Mouse (Mus musculus) kidney, adult 2 months (tissue): Measurements from ENCODE around the gene Aak1. TPM values are rescaled to one million over a fixed set of nuclear protein-coding genes. Genes with fewer than 3 reads are reported as not detected.

Experiments used
- DNase-seq: peaks from one replicate; pipeline ENCODE4 v3.0.0; 2021
- H3K27ac ChIP-seq: fragments of 200-500 bp; 2 replicates; pipeline ENCODE4 v1.5.1; 2012; ENCODE audit warnings: low read depth, low read length, control low read depth, inconsistent platforms; ENCODE audit not compliant: insufficient read depth
- H3K27me3 ChIP-seq: fragments of 200-500 bp; replicated peaks from 2 replicates; pipeline ENCODE4 v1.6.1; 2012; ENCODE audit warnings: mild to moderate bottlenecking, moderate library complexity, low read length, inconsistent platforms; ENCODE audit not compliant: control insufficient read depth, insufficient read depth
- H3K36me3 ChIP-seq: fragments of 200-500 bp; 2 replicates; pipeline ENCODE4 v1.6.1; 2012; ENCODE audit warnings: mild to moderate bottlenecking, moderate library complexity, low read length, inconsistent platforms; ENCODE audit not compliant: control insufficient read depth, insufficient read depth
- H3K4me1 ChIP-seq: fragments of 200-500 bp; 2 replicates; pipeline ENCODE4 v1.6.1; 2011; ENCODE audit warnings: low read length; ENCODE audit not compliant: control insufficient read depth, insufficient read depth
- H3K4me3 ChIP-seq: fragments of 200-500 bp; 2 replicates; pipeline ENCODE4 v1.5.1; 2011; ENCODE audit warnings: mild to moderate bottlenecking, low read depth, low read length, control low read depth; ENCODE audit not compliant: insufficient read depth
- CTCF ChIP-seq: fragments of 200-500 bp; conservative IDR thresholded peaks from 2 replicates; pipeline ENCODE4 v1.5.1; 2011; ENCODE audit warnings: low read depth, mild to moderate bottlenecking, control low read depth, low read length, moderate library complexity, mixed read lengths; ENCODE audit not compliant: insufficient read depth, insufficient read length
- POLR2A ChIP-seq: fragments of 200-500 bp; IDR thresholded peaks from one replicate; pipeline ENCODE4 v1.6.1; 2011; ENCODE audit warnings: low read depth, low read length, control low read depth
- WGBS: fragments of 180-500 bp; shearing (Covaris S2); methylation state at CpG from one replicate; pipeline ENCODE4 v1.1.7; 2018; 5-methylcytosine and 5-hydroxymethylcytosine counted together
- polyA plus RNA-seq: library from polyadenylated mRNA; depleted of rRNA; stranded (reverse); fragments of >200 nt; gene quantifications from 2 replicates; pipeline ENCODE4 v1.2.3, GENCODE M21; 2012

The Aak1 gene
- polyA plus RNA-seq, 1 experiment, result 28.9 TPM

GRCm38 (mm10) chr6:86885816-86886529, 36.7 kb downstream of the Aak1 start:
- WGBS, result 39% methylated on average over 6 of the region's 6 CpGs
- DNase-seq, result peak; percentile 62
- H3K27ac ChIP-seq, result peak overlapping the region; percentile 85
- peaks cover 14% of the 10 kb centered on the region for H3K4me1 ChIP-seq
- TF ChIP-seq CTCF (no peak), POLR2A (no peak)
- no peaks in the 10 kb centered on the region for H3K27me3 ChIP-seq
- no peak overlapping the region for H3K4me3 ChIP-seq
- no peaks in the 10 kb centered on the region for H3K36me3 ChIP-seq

- 92% methylated on average over 4 of the region's 4 CpGs for WGBS
- Histone ChIP-seq H3K27ac (peak overlapping the region; percentile 48; the same call in 1 of the 2 replicates), H3K4me3 (no peak overlapping the region), H3K36me3 (no peaks in the 10 kb centered on the region), H3K4me1 (peaks cover 14% of the 10 kb centered on the region), H3K27me3 (no peaks in the 10 kb centered on the region)
- TF ChIP-seq CTCF (no peak), POLR2A (no peak)
- no peak for DNase-seq
Observed at GRCm38 (mm10) chr6:86886803-86887202, 37.5 kb downstream of the Aak1 start.

GRCm38 (mm10) chr6:86897520-86897919, 48.2 kb downstream of the Aak1 start:
- TF ChIP-seq CTCF, result no peak
- TF ChIP-seq POLR2A, result no peak
- WGBS, result 93% methylated on average over 6 of the region's 6 CpGs
- H3K4me3 ChIP-seq, result no peak overlapping the region
- H3K27ac ChIP-seq, result no peak overlapping the region
- H3K27me3 ChIP-seq, result no peaks in the 10 kb centered on the region
- H3K36me3 ChIP-seq, result no peaks in the 10 kb centered on the region
- DNase-seq, result no peak
- peaks cover 10% of the 10 kb centered on the region; the same call in 1 of the 2 replicates for H3K4me1 ChIP-seq

GRCm38 (mm10) chr6:86899053-86899452, 49.7 kb downstream of the Aak1 start:
- Histone ChIP-seq H3K4me3 (no peak overlapping the region), H3K27ac (no peak overlapping the region), H3K4me1 (peaks cover 10% of the 10 kb centered on the region; the same call in 1 of the 2 replicates), H3K36me3 (no peaks in the 10 kb centered on the region), H3K27me3 (no peaks in the 10 kb centered on the region)
- WGBS, result 42% methylated on average over 3 of the region's 3 CpGs
- peak; percentile 53 for DNase-seq
- TF ChIP-seq CTCF (no peak), POLR2A (no peak)

GRCm38 (mm10) chr6:86899965-86900364, 50.6 kb downstream of the Aak1 start:
- TF ChIP-seq CTCF (no peak), POLR2A (no peak)
- DNase-seq, result no peak
- Histone ChIP-seq H3K4me1 (peaks cover 10% of the 10 kb centered on the region; the same call in 1 of the 2 replicates), H3K36me3 (no peaks in the 10 kb centered on the region), H3K4me3 (no peak overlapping the region), H3K27ac (no peak overlapping the region), H3K27me3 (no peaks in the 10 kb centered on the region)
- WGBS, result 74% methylated on average over 3 of the region's 3 CpGs

- H3K27ac ChIP-seq, result no peak overlapping the region
- 78% methylated on average over 3 of the region's 3 CpGs for WGBS
- DNase-seq, result no peak
- H3K4me1 ChIP-seq, result peaks cover 10% of the 10 kb centered on the region; the same call in 1 of the 2 replicates
- H3K27me3 ChIP-seq, result no peaks in the 10 kb centered on the region
- H3K36me3 ChIP-seq, result no peaks in the 10 kb centered on the region
- H3K4me3 ChIP-seq, result no peak overlapping the region
- no peak for TF ChIP-seq POLR2A
- TF ChIP-seq CTCF, result no peak
Observed at GRCm38 (mm10) chr6:86900546-86900945, 51.2 kb downstream of the Aak1 start.

- WGBS, result 57% methylated on average over 2 of the region's 2 CpGs
- no peak overlapping the region for H3K27ac ChIP-seq
- DNase-seq, result peak; percentile 59
Observed at GRCm38 (mm10) chr6:86905500-86905899, 56.2 kb downstream of the Aak1 start.

More at GRCm38 (mm10) chr6:86905500-86905899, 56.2 kb downstream of the Aak1 start:
- TF ChIP-seq POLR2A (no peak), CTCF (no peak)
- Histone ChIP-seq H3K4me1 (peaks cover 11% of the 10 kb centered on the region), H3K27me3 (no peaks in the 10 kb centered on the region), H3K36me3 (no peaks in the 10 kb centered on the region), H3K4me3 (no peak overlapping the region)
